Mouse (Mus musculus): Measurements from ENCODE around the gene Msh4. TPM values are rescaled to one million over a fixed set of nuclear protein-coding genes. Genes with fewer than 3 reads are reported as not detected.
A peak's percentile ranks its signal among the peaks of the same experiment; 100 is the strongest.
"Not testable (repeated sequence)": the region's sequence is repeated elsewhere in the genome, so short reads cannot be mapped to it uniquely, and the experiment has no call there.

Gene Msh4
- polyA plus RNA-seq, 1 experiment from 2014 or later, result not detected

GRCm38 (mm10) chr3:153831873-153832653 is 73.9 kb downstream of the Msh4 start:
- DNase-seq (ENCODE audit: low spot score, missing footprints), result no peak
- WGBS, result 63% methylated on average over 4 of the region's 4 CpGs
- Histone ChIP-seq H3K4me1 (ENCODE audit: control insufficient read depth, insufficient read depth, low read length) (no peaks in the 10 kb centered on the region), H3K4me3 (ENCODE audit: low read depth, low read length) (no peak overlapping the region), H3K27ac (ENCODE audit: low read depth, low read length) (no peak overlapping the region), H3K9me3 (ENCODE audit: control insufficient read depth, low read length) (no peaks in the 10 kb centered on the region), H3K36me3 (ENCODE audit: control insufficient read depth, insufficient read depth, low read length) (no peaks in the 10 kb centered on the region), H3K9ac (ENCODE audit: low read length) (no peak overlapping the region), H3K27me3 (ENCODE audit: control insufficient read depth, insufficient read depth, low read length) (no peaks in the 10 kb centered on the region), H3K4me2 (no peak overlapping the region)
- peak; percentile 37; the same call in 1 of the 2 replicates for ATAC-seq (ENCODE audit: low FRiP score)

DNA sequence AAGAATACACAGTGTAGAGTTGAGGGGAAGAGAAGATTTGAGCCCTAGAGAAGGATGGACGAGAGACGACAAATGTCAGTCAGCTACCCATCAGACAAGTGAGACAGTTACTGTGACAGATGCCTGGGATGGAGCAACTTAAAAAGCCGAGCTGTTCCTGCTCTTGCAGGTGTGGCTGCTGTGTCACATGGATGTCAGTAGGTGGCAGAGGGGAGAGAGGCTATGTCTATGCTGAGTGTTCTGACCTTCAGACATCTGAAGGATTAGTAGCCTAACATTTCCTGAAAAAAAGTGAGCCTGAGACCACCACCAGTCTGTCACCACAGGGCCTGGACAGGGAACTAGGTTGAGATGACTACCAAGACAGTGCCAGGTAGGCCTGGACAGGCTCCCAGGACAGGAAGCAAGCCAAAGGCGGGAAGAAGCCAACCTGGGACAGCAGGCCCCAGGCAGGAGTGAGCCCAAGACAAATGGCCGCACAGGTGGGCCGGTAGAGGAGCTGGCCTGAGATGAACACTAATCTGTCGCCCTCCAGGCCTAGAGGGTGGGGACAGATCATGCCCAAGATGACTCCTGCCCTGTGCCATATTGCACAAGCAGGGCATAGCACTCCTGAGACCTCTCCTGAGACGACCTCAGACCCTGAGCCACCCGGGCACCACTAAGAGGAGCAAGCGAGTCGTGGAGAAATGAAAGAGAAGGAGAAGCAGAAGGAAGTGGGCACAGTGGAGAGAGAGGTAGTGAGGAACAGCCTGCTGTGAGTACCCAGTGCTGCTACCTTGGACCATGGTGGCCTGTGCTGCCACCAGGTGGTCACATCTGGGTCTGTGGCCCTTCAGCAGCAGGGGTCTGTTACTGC is 74.7 kb downstream of the Msh4 start:
- no peaks in the 10 kb centered on the region for H3K4me1 ChIP-seq (ENCODE audit: control insufficient read depth, insufficient read depth, low read length)
- H3K4me2 ChIP-seq, result no peak overlapping the region
- H3K27ac ChIP-seq (ENCODE audit: low read depth, low read length), result no peak overlapping the region
- no peaks in the 10 kb centered on the region for H3K36me3 ChIP-seq (ENCODE audit: control insufficient read depth, insufficient read depth, low read length)
- H3K9me3 ChIP-seq (ENCODE audit: control insufficient read depth, low read length), result no peaks in the 10 kb centered on the region
- DNase-seq (ENCODE audit: low spot score, missing footprints) (no peak), ATAC-seq (ENCODE audit: low FRiP score) (peak; percentile 42; the same call in 1 of the 2 replicates)
- H3K9ac ChIP-seq (ENCODE audit: low read length), result no peak overlapping the region
- WGBS, result 79% methylated on average over 11 of the region's 11 CpGs
- no peak overlapping the region for H3K4me3 ChIP-seq (ENCODE audit: low read depth, low read length)
- no peaks in the 10 kb centered on the region for H3K27me3 ChIP-seq (ENCODE audit: control insufficient read depth, insufficient read depth, low read length)

GRCm38 (mm10) chr3:153829788-153830187 is 76.2 kb downstream of the Msh4 start:
- H3K27ac ChIP-seq (ENCODE audit: low read depth, low read length); H3K4me3 ChIP-seq (ENCODE audit: low read depth, low read length); H3K4me1 ChIP-seq (ENCODE audit: control insufficient read depth, insufficient read depth, low read length); H3K9me3 ChIP-seq (ENCODE audit: control insufficient read depth, low read length); ATAC-seq (ENCODE audit: low FRiP score); H3K4me2 ChIP-seq; H3K27me3 ChIP-seq (ENCODE audit: control insufficient read depth, insufficient read depth, low read length); H3K9ac ChIP-seq (ENCODE audit: low read length); H3K36me3 ChIP-seq (ENCODE audit: control insufficient read depth, insufficient read depth, low read length): not testable (repeated sequence)
- 85% methylated on average over 3 of the region's 3 CpGs for WGBS
- DNase-seq (ENCODE audit: low spot score, missing footprints), result peak; percentile 39

DNA sequence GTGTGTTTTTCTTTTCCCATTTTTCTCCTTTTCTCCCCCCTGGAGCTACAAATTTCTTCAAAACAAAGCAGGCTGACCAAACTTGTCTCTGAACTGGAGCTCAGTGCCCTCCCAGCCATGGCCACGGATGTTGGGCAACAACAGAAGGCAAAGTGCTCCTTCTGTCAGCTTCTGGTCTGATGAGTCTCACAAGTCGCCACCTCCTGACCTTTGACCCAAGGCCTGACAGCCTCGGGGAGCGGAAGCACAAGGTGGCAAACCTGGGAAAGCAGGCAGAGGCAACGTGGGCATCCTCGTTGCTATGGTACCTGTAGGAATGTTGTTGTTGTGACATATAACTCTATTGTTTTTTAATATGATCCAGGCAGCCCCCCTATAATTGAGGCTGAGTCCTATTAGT is 79.3 kb downstream of the Msh4 start:
- H3K4me2 ChIP-seq, result no peak overlapping the region
- H3K4me3 ChIP-seq (ENCODE audit: low read depth, low read length), result no peak overlapping the region
- no peak overlapping the region for H3K27ac ChIP-seq (ENCODE audit: low read depth, low read length)
- ATAC-seq (ENCODE audit: low FRiP score), result no peak
- no peaks in the 10 kb centered on the region for H3K27me3 ChIP-seq (ENCODE audit: control insufficient read depth, insufficient read depth, low read length)
- 37% methylated on average over 6 of the region's 6 CpGs for WGBS
- H3K36me3 ChIP-seq (ENCODE audit: control insufficient read depth, insufficient read depth, low read length), result no peaks in the 10 kb centered on the region
- DNase-seq (ENCODE audit: low spot score, missing footprints), result peak; percentile 57
- H3K9me3 ChIP-seq (ENCODE audit: control insufficient read depth, low read length), result no peaks in the 10 kb centered on the region
- H3K4me1 ChIP-seq (ENCODE audit: control insufficient read depth, insufficient read depth, low read length), result no peaks in the 10 kb centered on the region
- no peak overlapping the region for H3K9ac ChIP-seq (ENCODE audit: low read length)

- H3K27ac ChIP-seq (ENCODE audit: low read depth, low read length), result no peak overlapping the region
- 93% methylated on average over 10 of the region's 10 CpGs for WGBS
- H3K9ac ChIP-seq (ENCODE audit: low read length), result no peak overlapping the region
- no peaks in the 10 kb centered on the region for H3K27me3 ChIP-seq (ENCODE audit: control insufficient read depth, insufficient read depth, low read length)
- H3K4me1 ChIP-seq (ENCODE audit: control insufficient read depth, insufficient read depth, low read length), result no peaks in the 10 kb centered on the region
- no peaks in the 10 kb centered on the region for H3K9me3 ChIP-seq (ENCODE audit: control insufficient read depth, low read length)
- DNase-seq (ENCODE audit: low spot score, missing footprints) (no peak), ATAC-seq (ENCODE audit: low FRiP score) (no peak)
- no peak overlapping the region for H3K4me2 ChIP-seq
- H3K36me3 ChIP-seq (ENCODE audit: control insufficient read depth, insufficient read depth, low read length), result no peaks in the 10 kb centered on the region
- H3K4me3 ChIP-seq (ENCODE audit: low read depth, low read length), result no peak overlapping the region
Measured at GRCm38 (mm10) chr3:153825197-153825596, 80.7 kb downstream of the Msh4 start.

DNA sequence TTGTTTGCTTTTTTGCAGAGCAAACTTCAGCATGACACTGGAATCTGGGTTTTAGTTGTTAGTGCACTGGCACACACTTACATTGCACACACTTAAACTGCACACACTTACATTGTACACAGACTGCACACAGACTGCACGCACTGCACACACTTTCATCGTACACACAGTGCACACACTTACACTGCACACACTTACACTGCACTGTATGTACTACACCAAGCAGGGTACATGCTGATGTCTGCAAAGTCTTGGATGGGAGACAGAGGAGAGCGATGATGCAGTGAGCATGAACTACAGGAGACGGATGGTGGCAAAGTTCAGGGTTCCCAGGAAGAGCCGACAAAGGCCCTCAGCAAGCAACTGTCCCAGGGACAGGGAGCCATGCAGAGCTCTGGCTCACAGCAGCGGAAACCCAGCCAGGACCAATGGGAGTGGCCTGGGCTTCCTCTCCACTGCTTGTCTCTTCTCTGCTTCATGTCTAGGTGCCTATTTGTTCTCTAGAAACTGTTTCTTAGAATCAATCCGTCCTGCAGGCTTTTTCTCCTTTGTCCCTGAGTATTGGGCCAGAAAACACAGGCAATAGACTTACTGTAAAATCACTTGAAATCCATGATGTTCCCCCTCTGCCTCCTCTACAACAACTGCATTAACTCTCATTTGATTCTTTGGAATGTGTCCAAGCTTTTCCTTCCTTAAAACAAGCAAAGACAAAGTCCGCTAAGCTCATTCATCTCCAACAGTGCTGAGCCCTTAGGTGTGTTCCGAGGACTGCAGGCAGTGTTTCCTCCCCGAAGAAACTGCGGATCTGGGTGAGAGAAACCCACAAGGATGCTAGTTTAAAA is 82.0 kb downstream of the Msh4 start:
- Histone ChIP-seq H3K27me3 (ENCODE audit: control insufficient read depth, insufficient read depth, low read length) (no peaks in the 10 kb centered on the region), H3K4me3 (ENCODE audit: low read depth, low read length) (no peak overlapping the region), H3K4me1 (ENCODE audit: control insufficient read depth, insufficient read depth, low read length) (no peaks in the 10 kb centered on the region), H3K9ac (ENCODE audit: low read length) (no peak overlapping the region), H3K9me3 (ENCODE audit: control insufficient read depth, low read length) (no peaks in the 10 kb centered on the region), H3K36me3 (ENCODE audit: control insufficient read depth, insufficient read depth, low read length) (no peaks in the 10 kb centered on the region), H3K4me2 (no peak overlapping the region), H3K27ac (ENCODE audit: low read depth, low read length) (no peak overlapping the region)
- ATAC-seq (ENCODE audit: low FRiP score), result no peak
- WGBS, result 79% methylated on average over 11 of the region's 11 CpGs
- peak; percentile 76 for DNase-seq (ENCODE audit: low spot score, missing footprints)

- Histone ChIP-seq H3K9me3 (ENCODE audit: control insufficient read depth, low read length) (no peaks in the 10 kb centered on the region), H3K9ac (ENCODE audit: low read length) (no peak overlapping the region), H3K27me3 (ENCODE audit: control insufficient read depth, insufficient read depth, low read length) (no peaks in the 10 kb centered on the region), H3K4me2 (no peak overlapping the region), H3K4me1 (ENCODE audit: control insufficient read depth, insufficient read depth, low read length) (no peaks in the 10 kb centered on the region), H3K27ac (ENCODE audit: low read depth, low read length) (no peak overlapping the region), H3K4me3 (ENCODE audit: low read depth, low read length) (no peak overlapping the region), H3K36me3 (ENCODE audit: control insufficient read depth, insufficient read depth, low read length) (no peaks in the 10 kb centered on the region)
- 76% methylated on average over 9 of the region's 9 CpGs for WGBS
- DNase-seq (ENCODE audit: low spot score, missing footprints), result no peak
- 0 out of 2 replicates have a peak, but pooled peaks have one; percentile 30 for ATAC-seq (ENCODE audit: low FRiP score)
Measured at GRCm38 (mm10) chr3:153819438-153819837, 86.5 kb downstream of the Msh4 start.

GRCm38 (mm10) chr3:153818723-153819122 is 87.2 kb downstream of the Msh4 start:
- DNase-seq (ENCODE audit: low spot score, missing footprints) (no peak), ATAC-seq (ENCODE audit: low FRiP score) (no peak)
- no peaks in the 10 kb centered on the region for H3K36me3 ChIP-seq (ENCODE audit: control insufficient read depth, insufficient read depth, low read length)
- H3K4me2 ChIP-seq, result no peak overlapping the region
- H3K27ac ChIP-seq (ENCODE audit: low read depth, low read length), result no peak overlapping the region
- no peaks in the 10 kb centered on the region for H3K9me3 ChIP-seq (ENCODE audit: control insufficient read depth, low read length)
- H3K9ac ChIP-seq (ENCODE audit: low read length), result no peak overlapping the region
- H3K27me3 ChIP-seq (ENCODE audit: control insufficient read depth, insufficient read depth, low read length), result no peaks in the 10 kb centered on the region
- 97% methylated on average over 3 of the region's 3 CpGs for WGBS
- H3K4me1 ChIP-seq (ENCODE audit: control insufficient read depth, insufficient read depth, low read length), result no peaks in the 10 kb centered on the region
- H3K4me3 ChIP-seq (ENCODE audit: low read depth, low read length), result no peak overlapping the region

Measured in midbrain, embryonic 11.5 days (tissue).